Mouse (Mus musculus) MEL (cell line): ENCODE data around the gene Nthl1.

Experiments
- CTCF ChIP-seq, 3 experiments: IDR thresholded peaks in 2 of 3; conservative IDR thresholded peaks in 1 of 3; 2 replicates each; pipeline ENCODE4 v1.5.1; 2011 to 2012; ENCODE audit warnings: low read length in 3 of 3, low read depth in 2 of 3, mild to moderate bottlenecking in 2 of 3, improper control_type of control experiment in 1 of 3, inconsistent platforms in 1 of 3, mixed read lengths in 1 of 3, moderate library complexity in 1 of 3; ENCODE audit not compliant: control insufficient read depth in 1 of 3, insufficient read depth in 1 of 3, poor library complexity in 1 of 3, severe bottlenecking in 1 of 3
- ELF1 ChIP-seq: IDR thresholded peaks from 2 replicates; pipeline ENCODE4 v1.6.1; 2014; ENCODE audit warnings: low read depth, mild to moderate bottlenecking, inconsistent platforms, low read length, improper control_type of control experiment, moderate library complexity
- EP300 ChIP-seq, 2 experiments: IDR thresholded peaks; 2 replicates each; pipeline ENCODE4 v1.6.1; 2011; ENCODE audit warnings: improper control_type of control experiment in 2 of 2, low read length in 2 of 2, low read depth in 1 of 2, mild to moderate bottlenecking in 1 of 2
- GATA1 ChIP-seq: IDR thresholded peaks from 2 replicates; pipeline ENCODE4 v1.6.1; 2011; ENCODE audit warnings: low read depth, low read length, improper control_type of control experiment
- MAX ChIP-seq: IDR thresholded peaks from 2 replicates; pipeline ENCODE4 v1.6.1; 2011; ENCODE audit warnings: low read length, improper control_type of control experiment
- NRF1 ChIP-seq: IDR thresholded peaks from 2 replicates; pipeline ENCODE4 v1.6.1; 2014; ENCODE audit warnings: low read depth, mild to moderate bottlenecking, inconsistent platforms, low read length, improper control_type of control experiment, moderate library complexity; ENCODE audit not compliant: poor library complexity, insufficient read depth, severe bottlenecking
- POLR2A ChIP-seq, 2 experiments: IDR thresholded peaks; 2 replicates each; pipeline ENCODE4 v1.6.1; 2011 to 2012; ENCODE audit warnings: low read length in 2 of 2, mild to moderate bottlenecking in 2 of 2, control low read depth in 1 of 2, improper control_type of control experiment in 1 of 2, low read depth in 1 of 2, moderate library complexity in 1 of 2; ENCODE audit not compliant: control insufficient read depth in 1 of 2, insufficient read depth in 1 of 2, poor library complexity in 1 of 2
- SIN3A ChIP-seq: IDR thresholded peaks from 2 replicates; pipeline ENCODE4 v1.6.1; 2012; ENCODE audit warnings: low read length, improper control_type of control experiment, inconsistent platforms
- TBP ChIP-seq: IDR thresholded peaks from 2 replicates; pipeline ENCODE4 v1.8.0; 2011; ENCODE audit warnings: low read depth, low read length, improper control_type of control experiment
- USF2 ChIP-seq, 2 experiments: IDR thresholded peaks; 2 replicates each; pipeline ENCODE4 v1.6.1; 2011 to 2012; ENCODE audit warnings: improper control_type of control experiment in 2 of 2, low read length in 2 of 2, borderline replicate concordance in 1 of 2, inconsistent platforms in 1 of 2, low read depth in 1 of 2, mild to moderate bottlenecking in 1 of 2; ENCODE audit not compliant: insufficient read depth in 1 of 2
- ZC3H11A ChIP-seq: IDR thresholded peaks from 2 replicates; pipeline ENCODE4 v1.6.1; 2012; ENCODE audit warnings: low read depth, mild to moderate bottlenecking, inconsistent platforms, low read length, improper control_type of control experiment

DNA sequence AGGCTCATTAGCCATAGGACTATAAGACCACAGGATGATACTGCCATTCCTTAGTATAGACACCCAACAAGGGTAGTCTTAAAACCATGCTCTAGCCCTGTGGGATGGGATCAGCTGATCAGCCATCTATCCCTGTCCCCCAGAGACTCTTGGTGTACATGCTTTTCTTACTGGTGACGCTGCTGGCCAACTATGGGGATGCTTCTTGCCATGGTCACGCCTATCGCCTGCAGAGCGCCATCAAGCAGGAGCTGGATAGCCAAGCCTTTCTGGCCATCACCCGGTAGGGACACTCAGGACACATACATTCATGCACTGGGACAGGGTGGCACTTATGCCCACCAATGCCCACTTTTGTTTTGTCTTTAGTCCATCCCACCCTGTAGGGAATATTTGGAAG, 40.8 kb upstream of the Nthl1 start:
- no peak for TF ChIP-seq TBP
- TF ChIP-seq NRF1, result no peak
- no peak for TF ChIP-seq ELF1
- no peak for TF ChIP-seq SIN3A
- TF ChIP-seq USF2 (IDR thresholded peaks at IDR 0.05; ENCODE audit: borderline replicate concordance in 1 of 2, insufficient read depth in 1 of 2, low read depth in 1 of 2, low read length in 2 of 2), result no peak
- TF ChIP-seq POLR2A (IDR thresholded peaks at IDR 0.05; ENCODE audit: control insufficient read depth in 1 of 2, insufficient read depth in 1 of 2, low read depth in 1 of 2, low read length in 2 of 2, poor library complexity in 1 of 2), result no peak
- TF ChIP-seq EP300 (IDR thresholded peaks at IDR 0.05; ENCODE audit: low read depth in 1 of 2, low read length in 2 of 2), result no peak
- TF ChIP-seq ZC3H11A, result no peak
- TF ChIP-seq CTCF (IDR thresholded peaks at IDR 0.05 in 2 of 3, conservative IDR thresholded peaks at IDR 0.05 in 1 of 3; ENCODE audit: control insufficient read depth in 1 of 3, insufficient read depth in 1 of 3, low read depth in 2 of 3, low read length in 3 of 3, poor library complexity in 1 of 3, severe bottlenecking in 1 of 3), result no peak
- TF ChIP-seq GATA1, result no peak
- no peak for TF ChIP-seq MAX
